Mouse (Mus musculus) frontal cortex, postnatal 14 days (tissue): ENCODE measurements at regions not wholly inside any gene's neighbourhood (a gene's known extent, or its start where the extent isn't known, plus 50 kb on each side); places are given as distances from the start of the nearest gene placed in this dataset.

Source experiments
- DNase-seq, 2 experiments: peaks; one replicate each; pipeline ENCODE4 v3.0.0; 2022; ENCODE audit warnings: low spot score in 2 of 2

GRCm38 (mm10) chr7:37093721-37094120 is 395.8 kb downstream of the Tshz3 start:
- DNase-seq: no peak

- no peak for DNase-seq
Observed at GRCm38 (mm10) chr7:37095839-37096238, 397.9 kb downstream of the Tshz3 start.

- DNase-seq: no peak
Observed at GRCm38 (mm10) chr7:37096291-37096690, 398.4 kb downstream of the Tshz3 start.

- no peak for DNase-seq
Observed at GRCm38 (mm10) chr7:37098950-37099349, 401.0 kb downstream of the Tshz3 start.

DNA sequence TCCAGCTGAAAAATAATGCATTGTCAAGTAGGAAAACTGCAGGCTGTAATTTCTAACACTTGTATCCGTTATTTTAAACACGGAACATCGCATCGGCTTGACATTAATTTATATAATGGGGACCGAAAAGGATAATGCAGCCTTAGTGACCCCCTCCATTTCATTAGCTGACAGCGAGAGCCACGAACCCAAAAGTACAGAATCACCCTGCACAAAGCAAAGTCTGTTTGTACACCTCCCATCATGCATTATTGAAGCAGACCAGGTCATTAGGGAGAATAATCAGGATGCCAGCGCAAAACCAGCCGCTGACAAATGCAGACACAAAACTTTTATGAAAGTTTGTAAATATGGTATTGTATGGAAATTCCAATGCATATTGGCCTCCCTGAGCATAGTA is 406.8 kb downstream of the Tshz3 start:
- no peak for DNase-seq

DNA sequence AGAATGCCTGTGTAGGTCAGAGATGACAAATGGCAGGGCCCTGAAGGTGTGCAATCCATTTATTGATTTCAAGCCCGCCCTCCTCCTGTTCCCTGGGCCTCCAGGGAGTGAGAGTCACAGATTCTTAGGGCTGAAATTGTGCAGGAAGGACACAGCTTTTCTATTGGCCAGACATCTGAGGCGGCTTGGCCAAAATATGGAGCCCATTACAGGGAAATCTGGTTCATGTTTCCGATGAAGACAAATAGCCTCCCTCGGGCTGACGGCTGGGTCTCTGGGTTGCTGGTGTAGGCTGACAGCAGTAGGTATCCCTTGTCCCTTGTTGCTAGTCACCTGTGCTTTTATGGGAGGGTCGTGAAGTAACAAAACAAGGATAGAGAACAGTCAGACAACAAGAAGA is 413.2 kb downstream of the Tshz3 start:
- no peak for DNase-seq

GRCm38 (mm10) chr7:37120776-37121175 is 422.9 kb downstream of the Tshz3 start:
- DNase-seq: no peak

DNA sequence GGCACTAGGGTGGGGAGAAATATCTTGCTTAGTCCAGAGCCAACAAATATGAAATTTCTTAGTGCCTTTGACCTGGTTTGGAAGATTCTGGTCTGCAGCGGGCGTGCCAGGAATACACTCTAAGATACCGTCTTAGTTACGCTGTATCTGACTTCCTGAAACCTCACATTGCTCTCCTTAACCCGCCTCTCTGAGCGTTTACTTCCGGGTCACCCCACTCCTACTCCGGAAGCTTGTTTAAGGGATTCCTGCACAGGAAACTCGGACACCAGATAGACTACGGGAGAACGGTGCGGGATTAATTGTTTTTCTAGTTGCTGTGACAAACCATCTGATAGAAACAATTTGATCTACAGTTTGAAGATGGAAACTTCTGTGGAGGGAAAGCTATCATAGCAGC is 442.3 kb downstream of the Tshz3 start:
- DNase-seq: no peak

DNA sequence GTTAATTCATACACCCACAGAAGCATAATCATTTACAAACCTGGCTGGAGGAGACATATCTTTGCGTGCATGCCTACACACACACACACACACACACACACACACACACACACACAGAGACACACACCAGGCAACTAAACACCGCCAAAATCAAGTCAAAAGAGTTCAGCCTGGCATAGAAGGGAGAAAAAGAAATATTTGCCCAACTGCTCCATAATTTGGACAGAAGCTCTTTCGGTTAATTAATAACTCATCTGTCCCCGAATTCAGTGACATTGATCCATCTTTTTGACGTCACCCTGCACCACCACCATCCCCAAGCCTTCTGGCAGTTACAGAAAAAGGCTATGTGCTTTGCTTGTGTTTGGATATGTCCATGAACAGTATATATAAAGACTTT is 444.9 kb downstream of the Tshz3 start:
- DNase-seq: no peak

DNA sequence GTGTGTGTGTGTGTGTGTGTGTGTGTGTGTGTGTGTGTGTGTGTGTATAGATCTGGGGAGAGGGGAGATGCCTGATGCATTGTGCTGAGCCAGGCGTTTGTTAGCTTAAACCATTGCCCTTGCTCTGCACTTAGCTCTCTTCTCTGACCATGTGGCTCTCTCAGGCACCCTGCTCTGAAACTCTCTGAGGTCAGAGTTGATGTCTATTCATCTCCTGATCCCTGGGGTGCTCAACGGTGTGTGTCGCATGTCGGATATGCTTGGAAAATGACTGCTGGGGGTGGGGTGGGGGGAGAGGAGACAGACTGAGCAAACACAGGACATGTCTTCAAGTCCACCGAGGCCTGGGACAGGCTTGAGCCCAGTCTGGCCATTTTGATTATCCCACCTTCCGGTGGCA is 446.4 kb downstream of the Tshz3 start:
- no peak for DNase-seq

- peak; percentile 21 to 36 for DNase-seq
Observed at GRCm38 (mm10) chr7:37149711-37150110, 451.8 kb downstream of the Tshz3 start.

GRCm38 (mm10) chr7:37159801-37160200 is 461.9 kb downstream of the Tshz3 start:
- no peak for DNase-seq

- DNase-seq: no peak
Observed at GRCm38 (mm10) chr7:37168883-37169282, 471.0 kb downstream of the Tshz3 start.

DNA sequence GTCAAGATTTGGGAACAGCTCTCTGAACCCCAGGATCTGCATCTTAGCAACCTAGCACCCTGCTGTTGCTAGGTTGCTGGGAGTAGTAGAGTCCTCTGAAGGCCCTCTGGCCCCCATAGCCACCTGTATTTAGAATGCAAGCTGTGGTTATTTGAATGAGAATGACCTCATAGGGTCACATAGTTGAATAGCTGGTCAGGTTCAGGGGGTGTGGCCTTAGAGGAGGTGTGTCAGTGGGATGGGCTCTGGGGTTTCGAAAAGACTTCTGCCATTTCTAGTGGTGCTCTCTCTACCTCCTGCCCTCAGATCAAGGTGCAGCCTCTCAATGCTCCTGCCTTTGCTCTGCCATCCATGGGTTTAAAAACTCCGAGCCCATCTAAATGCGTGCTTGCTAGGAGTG is 477.8 kb downstream of the Tshz3 start:
- no peak for DNase-seq

DNA sequence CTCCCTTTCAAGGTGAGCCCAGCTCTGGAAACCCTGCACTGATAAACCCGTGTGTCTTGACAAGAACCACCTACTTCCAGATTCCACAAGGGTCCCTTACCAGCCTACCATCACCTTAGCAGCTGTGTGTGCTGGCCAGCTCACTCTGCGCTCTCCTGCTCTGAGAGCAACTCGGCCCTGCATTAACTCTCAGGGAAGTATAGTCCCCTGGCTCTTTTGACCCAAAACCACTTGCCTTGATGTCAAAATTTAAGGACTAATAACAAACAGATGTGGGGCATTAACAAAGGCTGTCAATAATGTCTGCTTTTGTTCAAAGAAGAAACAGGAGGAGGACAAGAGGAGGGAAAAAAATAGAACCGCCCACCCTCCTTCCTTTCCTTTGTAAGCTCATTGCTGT is 480.3 kb downstream of the Tshz3 start:
- no peak for DNase-seq

DNA sequence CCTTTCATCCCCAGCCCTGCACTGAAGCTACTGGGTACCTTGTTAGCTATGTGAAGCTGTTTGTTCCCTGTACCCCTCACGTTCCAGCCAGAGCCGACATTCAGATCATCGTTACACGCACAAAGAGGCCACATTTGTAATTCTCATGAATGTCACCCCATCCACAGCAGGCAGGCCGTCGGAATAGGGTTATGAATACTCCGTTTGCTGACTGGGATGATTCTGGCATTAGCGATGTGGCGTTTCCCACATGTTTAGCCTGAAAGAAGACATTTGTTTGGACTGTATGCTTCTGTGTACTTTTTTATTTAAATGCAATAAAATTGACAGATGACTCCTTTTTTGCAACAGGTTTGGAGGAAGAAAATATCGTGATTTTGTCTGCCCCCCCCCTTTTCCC is 482.0 kb downstream of the Tshz3 start:
- DNase-seq: no peak

DNA sequence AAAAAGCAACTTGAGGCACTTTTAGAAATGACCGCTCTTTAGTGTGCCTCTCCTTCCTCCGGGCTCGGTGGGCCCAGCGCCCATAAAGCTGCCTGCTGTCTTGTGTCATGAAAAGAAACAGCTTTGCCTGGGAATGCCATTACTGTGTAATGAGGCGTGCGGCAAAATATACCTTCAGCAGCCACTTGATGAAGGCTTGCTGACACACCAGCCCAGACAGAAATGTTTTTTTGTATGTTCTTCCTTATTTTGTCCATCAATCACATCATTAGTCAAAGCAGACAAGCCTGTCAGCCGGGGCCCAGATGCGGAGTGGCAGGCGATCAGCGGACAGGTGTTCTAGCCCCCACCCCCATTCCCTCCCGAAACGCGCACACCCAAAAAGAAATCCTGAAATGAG is 482.5 kb downstream of the Tshz3 start:
- DNase-seq: no peak

- no peak for DNase-seq
Observed at GRCm38 (mm10) chr7:37181109-37181508, 483.2 kb downstream of the Tshz3 start.

GRCm38 (mm10) chr7:37192536-37192935 is 494.6 kb downstream of the Tshz3 start:
- no peak for DNase-seq

DNA sequence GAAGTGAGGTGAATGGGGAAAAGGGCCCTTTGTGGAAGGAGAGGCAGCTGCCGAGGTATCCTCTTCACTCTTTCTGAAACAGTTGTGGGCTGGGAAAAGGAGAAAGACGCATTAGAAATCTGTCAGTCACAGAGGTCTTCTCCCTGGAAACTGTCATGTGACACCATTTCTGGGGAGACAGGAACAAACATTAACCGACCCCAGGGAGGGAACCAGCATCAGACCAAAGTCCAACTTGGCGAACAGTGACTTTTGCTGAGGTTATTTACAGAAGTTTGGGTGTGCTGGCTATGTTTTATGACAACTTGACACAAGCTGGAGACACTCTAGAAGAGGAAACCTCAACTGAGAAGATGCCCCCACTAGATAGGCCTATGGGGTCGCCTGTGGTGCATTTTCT is 506.9 kb downstream of the Tshz3 start:
- DNase-seq: no peak

GRCm38 (mm10) chr7:37208305-37208704 is 510.4 kb downstream of the Tshz3 start:
- no peak for DNase-seq

GRCm38 (mm10) chr7:37213751-37214181 is 515.8 kb downstream of the Tshz3 start:
- no peak for DNase-seq

- no peak for DNase-seq
Observed at GRCm38 (mm10) chr7:37215498-37215897, 517.6 kb downstream of the Tshz3 start.

GRCm38 (mm10) chr7:37220476-37220875 is 522.6 kb downstream of the Tshz3 start:
- no peak for DNase-seq

- DNase-seq: no peak
Observed at GRCm38 (mm10) chr7:37226423-37226822, 528.5 kb downstream of the Tshz3 start.
